Comparison of ENCODE assay signal across 11 mouse cellular contexts in genomic region chr7:143343781-143344306, GRCm38 (mm10).
DNase-seq lines count a peak whose midpoint lies in the region; ATAC-seq and TF ChIP-seq lines count a peak whose summit lies in the region.
"Had no signal": no experiment of that assay in that cellular context is flagged by ENCODE, and none has a peak within 500 bp of the region (broad histone marks: within the 10 kb centered on the region; RNA-seq: fewer than 3 reads in every experiment).

No protein-coding gene starts in this region.

- no peaks in the 10 kb centered on the region for H3K27me3 ChIP-seq in intestine, embryonic 14.5 days (replicated peaks; ENCODE audit: control insufficient read depth, insufficient read depth, low read length)
- no peaks in the 10 kb centered on the region for H3K27me3 ChIP-seq in intestine, postnatal 0 days (replicated peaks; ENCODE audit: control insufficient read depth, insufficient read depth, low read length)
- peaks cover 60% of the 10 kb centered on the region for H3K27me3 ChIP-seq in embryonic facial prominence, embryonic 10.5 days (replicated peaks; ENCODE audit: low read depth, poor library complexity, severe bottlenecking)
- H3K27me3 ChIP-seq: embryonic facial prominence, embryonic 15.5 days; liver, embryonic 15.5 days had no signal

- H3K4me3 ChIP-seq in intestine, embryonic 14.5 days (ENCODE audit: low read depth, low read length): no peak overlapping the region
- H3K4me3 ChIP-seq in intestine, postnatal 0 days (ENCODE audit: low read depth, low read length): no peak overlapping the region
- no peak overlapping the region for H3K4me3 ChIP-seq in embryonic facial prominence, embryonic 10.5 days
- H3K4me3 ChIP-seq: embryonic facial prominence, embryonic 15.5 days; liver, embryonic 15.5 days had no signal

- no peak for TF ChIP-seq CTCF in intestine, postnatal 0 days (IDR thresholded peaks at IDR 0.05; ENCODE audit: low read depth)

- no peaks in the 10 kb centered on the region for H3K9me3 ChIP-seq in intestine, embryonic 14.5 days (ENCODE audit: control insufficient read depth, low read length)
- H3K9me3 ChIP-seq in intestine, postnatal 0 days (ENCODE audit: control insufficient read depth): no peaks in the 10 kb centered on the region
- H3K9me3 ChIP-seq in embryonic facial prominence, embryonic 10.5 days: no peaks in the 10 kb centered on the region; the same call in 1 of the 2 replicates
- H3K9me3 ChIP-seq: embryonic facial prominence, embryonic 15.5 days; G1E; liver, embryonic 15.5 days had no signal

- H3K36me3 ChIP-seq in intestine, embryonic 14.5 days (ENCODE audit: control insufficient read depth, insufficient read depth, low read length): no peaks in the 10 kb centered on the region
- no peaks in the 10 kb centered on the region for H3K36me3 ChIP-seq in intestine, postnatal 0 days (ENCODE audit: control insufficient read depth, insufficient read depth)
- no peaks in the 10 kb centered on the region for H3K36me3 ChIP-seq in embryonic facial prominence, embryonic 10.5 days (replicated peaks)
- H3K36me3 ChIP-seq: embryonic facial prominence, embryonic 15.5 days; G1E; liver, embryonic 15.5 days had no signal

- DNase-seq in intestine, embryonic 14.5 days (ENCODE audit: low spot score): no peak
- peak; percentile 26 for DNase-seq in embryonic facial prominence, embryonic 10.5 days (ENCODE audit: low spot score)
- peak; percentile 14 to 26 for DNase-seq in heart, postnatal 10 days
- DNase-seq in lung, postnatal 10 days: peak; percentile 47
- DNase-seq in adipocyte (ENCODE audit: low spot score): no peak
- DNase-seq: thymus, adult 2 months had no signal

- WGBS in intestine, embryonic 14.5 days: 35% methylated on average over 12 of the region's 12 CpGs
- 52% methylated on average over 12 of the region's 12 CpGs for WGBS in intestine, postnatal 0 days
- 35% methylated on average over 12 of the region's 12 CpGs for WGBS in embryonic facial prominence, embryonic 10.5 days

- no peak overlapping the region for H3K27ac ChIP-seq in intestine, embryonic 14.5 days (ENCODE audit: low read depth)
- H3K27ac ChIP-seq in intestine, postnatal 0 days (ENCODE audit: low read depth, low read length): no peak overlapping the region
- H3K27ac ChIP-seq in embryonic facial prominence, embryonic 10.5 days (replicated peaks): no peak overlapping the region; the same call in 1 of the 2 replicates
- H3K27ac ChIP-seq: embryonic facial prominence, embryonic 15.5 days; liver, embryonic 15.5 days had no signal

- peak overlapping the region; percentile 10; the same call in 1 of the 2 replicates for H3K9ac ChIP-seq in intestine, embryonic 14.5 days (ENCODE audit: low read length)
- no peak overlapping the region for H3K9ac ChIP-seq in intestine, postnatal 0 days (ENCODE audit: low read depth, low read length)
- H3K9ac ChIP-seq: embryonic facial prominence, embryonic 15.5 days; liver, embryonic 15.5 days had no signal

- peaks cover 16% of the 10 kb centered on the region for H3K4me1 ChIP-seq in intestine, embryonic 14.5 days (replicated peaks; ENCODE audit: control insufficient read depth, insufficient read depth, low read length)
- 0 out of 2 replicates have a peak, but pooled peaks cover 3% of the 10 kb centered on the region for H3K4me1 ChIP-seq in intestine, postnatal 0 days (replicated peaks; ENCODE audit: control insufficient read depth, insufficient read depth, low read length)
- peaks cover 23% of the 10 kb centered on the region for H3K4me1 ChIP-seq in embryonic facial prominence, embryonic 10.5 days
- H3K4me1 ChIP-seq: liver, embryonic 15.5 days had no signal

- H3K4me2 ChIP-seq in intestine, embryonic 14.5 days (ENCODE audit: low read length): no peak overlapping the region
- no peak overlapping the region for H3K4me2 ChIP-seq in intestine, postnatal 0 days (replicated peaks; ENCODE audit: low read depth)
- H3K4me2 ChIP-seq: embryonic facial prominence, embryonic 15.5 days; liver, embryonic 15.5 days had no signal

- intact Hi-C loops in heart, postnatal 10 days (cut with DNase I): no loop called here

- ATAC-seq in intestine, embryonic 14.5 days (replicated peaks; ENCODE audit: low FRiP score, low TSS enrichment, low read depth): no peak
- no peak for ATAC-seq in intestine, postnatal 0 days
- ATAC-seq in erythroid progenitor cell, adult 5-6 weeks (replicated peaks; ENCODE audit: low FRiP score, poor library complexity, severe bottlenecking): no peak

Comparison
In these comparisons a context has a peak if more than half of its experiments do, and no peak if none do; other contexts are left out.
1. DNase-seq: peak in embryonic facial prominence, embryonic 10.5 days (single experiment), heart, postnatal 10 days (2 of 2) and lung, postnatal 10 days (single experiment); none in intestine, embryonic 14.5 days (single experiment) and adipocyte (single experiment).